Mouse (Mus musculus) limb, embryonic 11.5 days (tissue): ENCODE measurements at regions not wholly inside any gene's neighbourhood (a gene's known extent, or its start where the extent isn't known, plus 50 kb on each side); places are given as distances from the start of the nearest gene placed in this dataset.

Source experiments
- ATAC-seq: fragments of 200-750 bp; cut with Nextera tagmentation; 2 replicates; pipeline ENCODE4 v1.8.0; 2017; ENCODE audit warnings: low read depth; ENCODE audit not compliant: insufficient number of reproducible peaks, low FRiP score, low TSS enrichment
- DNase-seq: peaks from one replicate; pipeline ENCODE4 v3.0.0-alpha.2; 2015; ENCODE audit warnings: low spot score
- H3K27ac ChIP-seq: fragments of 300-500 bp; sonication (generic); replicated peaks from 2 replicates; pipeline ENCODE4 v1.5.1; 2014; ENCODE audit warnings: low read depth, mild to moderate bottlenecking, low read length
- H3K27me3 ChIP-seq: fragments of 300-500 bp; sonication (generic); 2 replicates; pipeline ENCODE4 v1.6.1; 2014; ENCODE audit warnings: mild to moderate bottlenecking, low read length, mixed read lengths; ENCODE audit not compliant: control insufficient read depth, insufficient read depth
- H3K36me3 ChIP-seq: fragments of 300-500 bp; sonication (generic); 2 replicates; pipeline ENCODE4 v1.6.1; 2014; ENCODE audit warnings: mild to moderate bottlenecking, low read length, moderate library complexity, mixed read lengths; ENCODE audit not compliant: control insufficient read depth, insufficient read depth
- H3K4me1 ChIP-seq: fragments of 300-500 bp; sonication (generic); 2 replicates; pipeline ENCODE4 v1.6.1; 2014; ENCODE audit warnings: low read length, mixed read lengths; ENCODE audit not compliant: control insufficient read depth, insufficient read depth
- H3K4me2 ChIP-seq: fragments of 300-500 bp; sonication (generic); 2 replicates; pipeline ENCODE4 v1.6.1; 2014; ENCODE audit warnings: low read depth, mild to moderate bottlenecking, moderate library complexity; ENCODE audit not compliant: severe bottlenecking
- H3K4me3 ChIP-seq: fragments of 300-500 bp; sonication (generic); 2 replicates; pipeline ENCODE4 v1.5.1; 2014; ENCODE audit warnings: low read depth, low read length
- H3K9ac ChIP-seq: fragments of 300-500 bp; sonication (generic); 2 replicates; pipeline ENCODE4 v1.6.1; 2014; ENCODE audit warnings: mild to moderate bottlenecking, low read length
- H3K9me3 ChIP-seq: fragments of 300-500 bp; sonication (generic); 2 replicates; pipeline ENCODE4 v1.6.1; 2016; ENCODE audit warnings: low read length; ENCODE audit not compliant: control insufficient read depth
- WGBS: fragments of 180-500 bp; shearing (Covaris S2); extraction: QIAGEN DNeasy Blood & Tissue Kit; methylation state at CpG from one replicate; pipeline ENCODE4 v1.1.7; 2014; 5-methylcytosine and 5-hydroxymethylcytosine counted together

DNA sequence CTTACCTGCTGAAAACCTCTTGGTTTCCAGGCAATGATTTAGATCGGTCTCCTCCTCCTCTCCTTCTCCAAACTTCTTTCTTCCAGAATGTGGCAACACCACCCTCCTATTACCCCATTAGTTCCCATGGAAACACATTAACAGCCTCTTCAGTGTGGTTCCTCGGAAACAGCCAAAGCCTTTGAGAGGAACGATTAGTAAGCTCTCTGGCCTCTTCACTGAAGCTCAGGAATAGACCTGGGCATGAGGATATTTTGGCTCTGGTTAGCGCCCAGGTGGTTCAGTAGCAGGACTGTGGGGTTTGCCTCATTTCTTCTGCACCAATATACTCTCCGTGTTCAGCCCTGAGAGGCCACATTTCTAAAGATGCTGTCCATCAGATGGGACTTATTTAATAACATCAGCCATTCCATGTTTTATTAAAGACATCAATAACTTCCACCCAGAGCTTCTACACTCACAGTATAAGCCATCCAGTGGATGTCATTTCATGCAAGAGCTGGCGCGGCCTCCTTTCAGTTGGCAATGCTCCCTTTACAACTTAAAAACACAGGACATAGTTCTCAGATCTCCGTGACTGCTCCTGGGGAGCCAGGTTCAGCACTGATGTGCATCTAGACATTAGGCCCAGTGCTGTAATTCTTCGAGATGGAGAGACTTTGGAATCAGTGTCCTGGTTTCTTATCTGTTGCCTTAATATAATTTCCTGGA is 52.9 kb upstream of the Tcl1b2 start:
- no peaks in the 10 kb centered on the region for H3K36me3 ChIP-seq
- H3K4me1 ChIP-seq = no peaks in the 10 kb centered on the region
- no peak overlapping the region for H3K27ac ChIP-seq
- H3K9me3 ChIP-seq = no peaks in the 10 kb centered on the region
- H3K4me3 ChIP-seq = no peak overlapping the region
- no peaks in the 10 kb centered on the region for H3K27me3 ChIP-seq
- no peak overlapping the region for H3K4me2 ChIP-seq
- H3K9ac ChIP-seq = no peak overlapping the region
- 59% methylated on average over 9 of the region's 9 CpGs for WGBS
- DNase-seq (no peak), ATAC-seq (no peak)

- Histone ChIP-seq H3K27me3 (no peaks in the 10 kb centered on the region), H3K27ac (no peak overlapping the region), H3K9ac (no peak overlapping the region), H3K4me2 (no peak overlapping the region), H3K9me3 (no peaks in the 10 kb centered on the region), H3K4me1 (no peaks in the 10 kb centered on the region), H3K36me3 (no peaks in the 10 kb centered on the region), H3K4me3 (no peak overlapping the region)
- WGBS = 67% methylated on average over 6 of the region's 6 CpGs
- ATAC-seq (peak; percentile 62; the same call in 1 of the 2 replicates), DNase-seq (no peak)
These were observed 52.3 kb upstream of the Tcl1b2 start for GRCm38 (mm10) chr12:105093509-105093908.
